Mouse (Mus musculus) embryonic facial prominence, embryonic 15.5 days (tissue): Measurements from ENCODE around the gene Ube2c. TPM values are rescaled to one million over a fixed set of nuclear protein-coding genes. Genes with fewer than 3 reads are reported as not detected.
A peak's percentile ranks its signal among the peaks of the same experiment; 100 is the strongest.
"Not testable (repeated sequence)": the region's sequence is repeated elsewhere in the genome, so short reads cannot be mapped to it uniquely, and the experiment has no call there.

Experiments used
- ATAC-seq: fragments of 200-750 bp; cut with Nextera tagmentation; 2 replicates; pipeline ENCODE4 v1.8.0; 2017; ENCODE audit warnings: low read depth, moderate TSS enrichment; ENCODE audit not compliant: insufficient number of reproducible peaks, low FRiP score, low TSS enrichment
- H3K27ac ChIP-seq: fragments of 300-500 bp; sonication (generic); replicated peaks from 2 replicates; pipeline ENCODE4 v1.5.1; 2015; ENCODE audit warnings: mild to moderate bottlenecking, inconsistent platforms
- H3K27me3 ChIP-seq: fragments of 300-500 bp; sonication (generic); 2 replicates; pipeline ENCODE4 v1.6.1; 2015; ENCODE audit warnings: inconsistent platforms
- H3K36me3 ChIP-seq: fragments of 300-500 bp; sonication (generic); 2 replicates; pipeline ENCODE4 v1.6.1; 2015; ENCODE audit warnings: mild to moderate bottlenecking, inconsistent platforms
- H3K4me1 ChIP-seq: fragments of 300-500 bp; sonication (generic); 2 replicates; pipeline ENCODE4 v1.6.1; 2015; ENCODE audit warnings: inconsistent platforms
- H3K4me2 ChIP-seq: fragments of 300-500 bp; sonication (generic); replicated peaks from 2 replicates; pipeline ENCODE4 v1.6.1; 2015; ENCODE audit warnings: mild to moderate bottlenecking, inconsistent platforms
- H3K4me3 ChIP-seq: fragments of 300-500 bp; sonication (generic); replicated peaks from 2 replicates; pipeline ENCODE4 v1.5.1; 2015; ENCODE audit warnings: mild to moderate bottlenecking, inconsistent platforms
- H3K9ac ChIP-seq: fragments of 300-500 bp; sonication (generic); 2 replicates; pipeline ENCODE4 v1.6.1; 2015; ENCODE audit warnings: inconsistent platforms
- H3K9me3 ChIP-seq: fragments of 300-500 bp; sonication (generic); replicated peaks from 2 replicates; pipeline ENCODE4 v1.6.1; 2016; ENCODE audit warnings: inconsistent platforms
- WGBS: fragments of 180-500 bp; shearing (Covaris S2); methylation state at CpG from one replicate; pipeline ENCODE4 v1.1.7; 2015; 5-methylcytosine and 5-hydroxymethylcytosine counted together
- polyA plus RNA-seq: library from polyadenylated mRNA; unstranded; fragments of >200 nt; fragmentation: Nextera tagmentation; extraction: Ambion mirVana; gene quantifications from 2 replicates; pipeline ENCODE4 v1.2.1, GENCODE M21; 2015

Gene Ube2c
- polyA plus RNA-seq, 1 experiment from 2014 or later, result 302 TPM

DNA sequence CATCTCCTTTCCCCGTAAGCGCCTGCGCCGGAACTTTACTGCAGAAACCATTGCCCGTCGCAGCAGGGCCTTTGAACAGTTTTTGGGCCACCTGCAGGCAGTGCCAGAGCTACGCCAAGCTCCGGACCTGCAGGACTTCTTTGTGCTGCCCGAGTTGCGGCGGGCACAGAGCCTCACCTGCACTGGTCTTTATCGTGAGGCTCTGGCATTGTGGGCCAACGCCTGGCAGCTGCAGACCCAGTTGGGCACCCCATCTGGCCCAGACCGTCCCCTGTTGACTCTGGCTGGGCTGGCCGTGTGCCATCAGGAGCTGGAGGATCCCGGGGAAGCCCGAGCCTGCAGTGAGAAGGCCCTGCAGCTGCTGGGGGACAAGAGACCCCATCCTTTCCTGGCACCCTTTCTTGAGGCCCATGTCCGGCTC is 22.2 kb downstream of the Ube2c start:
- 91% methylated on average over 18 of the region's 18 CpGs for WGBS
- no peak overlapping the region for H3K4me2 ChIP-seq
- H3K4me3 ChIP-seq, result no peak overlapping the region
- no peak overlapping the region for H3K9ac ChIP-seq
- H3K27ac ChIP-seq, result no peak overlapping the region
- ATAC-seq, result no peak
- peaks cover 20% of the 10 kb centered on the region for H3K4me1 ChIP-seq
- H3K27me3 ChIP-seq, result no peaks in the 10 kb centered on the region
- peaks cover 62% of the 10 kb centered on the region for H3K36me3 ChIP-seq
- no peaks in the 10 kb centered on the region for H3K9me3 ChIP-seq

- 90% methylated on average over 12 of the region's 12 CpGs for WGBS
Measured at GRCm38 (mm10) chr2:164792400-164793190, 22.9 kb downstream of the Ube2c start.

DNA sequence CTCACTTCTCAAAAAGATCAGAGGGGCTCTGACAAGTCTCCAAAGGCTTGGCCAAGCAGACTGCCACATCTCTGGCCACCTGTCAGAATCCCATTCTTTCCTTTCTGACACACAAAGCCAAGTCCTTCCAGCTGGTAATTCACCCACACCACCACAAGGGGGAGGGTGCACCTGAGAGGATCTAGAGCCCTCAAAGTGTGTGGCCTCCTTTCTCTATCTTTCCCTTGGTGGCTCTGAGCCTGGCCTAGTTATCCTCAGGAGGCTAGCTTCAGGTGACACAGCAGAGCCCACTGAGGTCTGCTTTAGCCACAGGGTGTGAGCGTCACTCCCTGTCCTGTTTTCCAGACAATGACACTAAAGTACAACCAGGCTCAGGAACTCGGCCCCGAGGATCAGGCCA is 23.5 kb downstream of the Ube2c start:
- no peak overlapping the region for H3K9ac ChIP-seq
- no peak overlapping the region for H3K4me2 ChIP-seq
- H3K4me3 ChIP-seq, result no peak overlapping the region
- H3K4me1 ChIP-seq, result peaks cover 8% of the 10 kb centered on the region; the same call in 1 of the 2 replicates
- ATAC-seq, result no peak
- no peak overlapping the region for H3K27ac ChIP-seq
- peaks cover 69% of the 10 kb centered on the region for H3K36me3 ChIP-seq
- WGBS, result 80% methylated on average over 3 of the region's 3 CpGs
- no peaks in the 10 kb centered on the region for H3K9me3 ChIP-seq
- no peaks in the 10 kb centered on the region for H3K27me3 ChIP-seq

More at GRCm38 (mm10) chr2:164792400-164793190, 22.9 kb downstream of the Ube2c start:
- no peaks in the 10 kb centered on the region for H3K9me3 ChIP-seq
- no peaks in the 10 kb centered on the region for H3K27me3 ChIP-seq
- H3K27ac ChIP-seq, result no peak overlapping the region
- peaks cover 12% of the 10 kb centered on the region for H3K4me1 ChIP-seq
- ATAC-seq, result no peak
- H3K4me2 ChIP-seq, result no peak overlapping the region
- no peak overlapping the region for H3K4me3 ChIP-seq
- H3K36me3 ChIP-seq, result peaks cover 65% of the 10 kb centered on the region
- no peak overlapping the region for H3K9ac ChIP-seq

DNA sequence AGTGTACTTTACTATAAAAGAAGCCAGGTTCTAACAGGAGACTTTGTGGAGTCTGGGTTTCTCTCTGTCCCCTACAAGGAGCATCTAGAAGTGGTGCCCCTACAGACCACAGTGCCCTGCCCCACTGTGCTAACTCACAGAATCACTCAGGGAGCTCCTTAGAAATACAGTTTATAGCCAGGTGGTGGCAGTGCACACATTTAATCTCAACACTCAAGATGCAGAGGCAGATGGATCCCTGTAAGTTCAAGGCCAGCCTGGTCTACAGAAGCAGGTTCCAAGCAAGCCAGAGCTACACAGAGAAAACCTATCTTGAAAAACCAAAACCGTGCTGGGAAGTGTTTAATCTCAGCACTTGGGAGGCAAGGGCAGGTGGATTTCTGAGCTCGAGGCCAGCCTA is 24.1 kb downstream of the Ube2c start:
- no peaks in the 10 kb centered on the region for H3K9me3 ChIP-seq
- no peaks in the 10 kb centered on the region for H3K27me3 ChIP-seq
- peaks cover 73% of the 10 kb centered on the region for H3K36me3 ChIP-seq
- no peak overlapping the region for H3K4me3 ChIP-seq
- no peak overlapping the region for H3K4me2 ChIP-seq
- H3K4me1 ChIP-seq, result peaks cover 3% of the 10 kb centered on the region; the same call in 1 of the 2 replicates
- H3K27ac ChIP-seq, result no peak overlapping the region
- 81% methylated on average over 2 of the region's 2 CpGs for WGBS
- no peak overlapping the region for H3K9ac ChIP-seq
- ATAC-seq, result no peak

- Histone ChIP-seq H3K4me3 (no peak overlapping the region), H3K27me3 (no peaks in the 10 kb centered on the region), H3K9me3 (no peaks in the 10 kb centered on the region), H3K36me3 (peaks cover 76% of the 10 kb centered on the region), H3K9ac (no peak overlapping the region), H3K4me2 (no peak overlapping the region), H3K4me1 (no peaks in the 10 kb centered on the region), H3K27ac (no peak overlapping the region)
- ATAC-seq, result 0 out of 2 replicates have a peak, but pooled peaks have one; percentile 45
- 30% methylated on average over 5 of the region's 5 CpGs for WGBS
Measured at GRCm38 (mm10) chr2:164794293-164794692, 24.6 kb downstream of the Ube2c start.

- Histone ChIP-seq H3K36me3 (peaks cover 82% of the 10 kb centered on the region), H3K9ac (no peak overlapping the region), H3K27me3 (no peaks in the 10 kb centered on the region), H3K4me3 (no peak overlapping the region), H3K4me1 (no peaks in the 10 kb centered on the region), H3K9me3 (no peaks in the 10 kb centered on the region), H3K27ac (no peak overlapping the region), H3K4me2 (no peak overlapping the region)
- ATAC-seq, result no peak
- 72% methylated on average over 4 of the region's 4 CpGs for WGBS
Measured at GRCm38 (mm10) chr2:164795868-164796267, 26.2 kb downstream of the Ube2c start.

DNA sequence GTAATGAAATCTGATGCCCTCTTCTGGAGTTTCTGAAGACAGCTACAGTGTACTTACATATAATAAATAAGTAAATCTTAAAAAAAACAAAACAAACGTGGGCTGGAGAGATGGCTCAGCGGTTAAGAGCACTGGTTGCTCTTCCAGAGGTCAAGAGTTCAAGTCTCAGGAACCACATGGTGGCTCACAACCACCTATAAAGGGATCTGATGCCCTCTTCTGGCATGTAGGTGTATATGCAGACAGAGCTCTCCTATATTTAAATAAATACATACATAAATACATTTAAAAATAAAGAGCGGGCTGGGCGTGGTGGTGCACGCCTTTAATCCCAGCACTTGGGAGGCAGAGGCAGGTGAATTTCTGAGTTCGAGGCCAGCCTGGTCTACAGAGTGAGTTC is 28.9 kb downstream of the Ube2c start:
- H3K36me3 ChIP-seq, result peaks cover 74% of the 10 kb centered on the region
- WGBS, result 76% methylated on average over 6 of the region's 6 CpGs
- not testable (repeated sequence) for ATAC-seq

DNA sequence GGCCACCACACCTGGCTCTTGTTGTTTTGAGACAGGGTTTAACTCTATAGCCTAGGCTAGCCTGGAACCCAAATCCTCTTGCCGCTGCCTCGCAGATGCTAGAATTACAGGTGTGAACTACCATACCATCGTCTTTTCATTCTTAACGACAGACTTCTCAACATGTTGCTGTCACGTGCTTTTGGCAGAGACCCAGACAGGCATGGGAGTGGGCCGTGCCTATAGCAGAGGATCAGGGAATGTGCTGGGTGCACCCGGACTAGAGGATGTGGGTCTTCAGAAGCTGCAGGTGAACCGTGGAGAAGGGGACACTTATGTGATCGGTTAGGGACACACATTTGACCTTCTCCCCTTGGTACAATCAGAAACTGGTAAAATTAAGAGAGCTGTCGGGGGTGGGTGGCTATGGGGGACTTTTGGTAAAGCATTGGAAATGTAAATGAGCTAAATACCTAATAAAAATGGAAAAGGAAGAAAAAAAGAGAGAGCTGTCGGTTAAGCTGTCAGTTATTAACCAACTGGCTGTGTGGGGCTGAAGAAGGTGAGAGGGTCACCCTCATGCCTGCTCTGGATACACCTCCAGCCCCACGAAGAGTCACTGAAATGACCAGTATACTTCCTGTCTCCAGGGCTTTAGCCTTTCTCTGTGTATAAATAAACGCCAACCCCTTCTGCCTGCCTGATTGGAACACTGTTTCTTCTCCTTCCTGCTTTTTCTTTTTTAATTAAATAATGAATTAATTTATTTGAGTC is 30.7 kb downstream of the Ube2c start:
- WGBS, result 88% methylated on average over 13 of the region's 13 CpGs
- peaks cover 18% of the 10 kb centered on the region for H3K4me1 ChIP-seq
- H3K27me3 ChIP-seq, result no peaks in the 10 kb centered on the region
- no peak overlapping the region for H3K9ac ChIP-seq
- no peak for ATAC-seq
- no peak overlapping the region for H3K4me3 ChIP-seq
- peaks cover 61% of the 10 kb centered on the region for H3K36me3 ChIP-seq
- H3K27ac ChIP-seq, result no peak overlapping the region
- no peaks in the 10 kb centered on the region for H3K9me3 ChIP-seq
- no peak overlapping the region for H3K4me2 ChIP-seq

More for the DNA sequence above, 28.9 kb downstream of the Ube2c start:
- not testable (repeated sequence) for H3K9ac ChIP-seq, H3K9me3 ChIP-seq, H3K4me2 ChIP-seq, H3K4me1 ChIP-seq, H3K27ac ChIP-seq, H3K27me3 ChIP-seq, H3K4me3 ChIP-seq

DNA sequence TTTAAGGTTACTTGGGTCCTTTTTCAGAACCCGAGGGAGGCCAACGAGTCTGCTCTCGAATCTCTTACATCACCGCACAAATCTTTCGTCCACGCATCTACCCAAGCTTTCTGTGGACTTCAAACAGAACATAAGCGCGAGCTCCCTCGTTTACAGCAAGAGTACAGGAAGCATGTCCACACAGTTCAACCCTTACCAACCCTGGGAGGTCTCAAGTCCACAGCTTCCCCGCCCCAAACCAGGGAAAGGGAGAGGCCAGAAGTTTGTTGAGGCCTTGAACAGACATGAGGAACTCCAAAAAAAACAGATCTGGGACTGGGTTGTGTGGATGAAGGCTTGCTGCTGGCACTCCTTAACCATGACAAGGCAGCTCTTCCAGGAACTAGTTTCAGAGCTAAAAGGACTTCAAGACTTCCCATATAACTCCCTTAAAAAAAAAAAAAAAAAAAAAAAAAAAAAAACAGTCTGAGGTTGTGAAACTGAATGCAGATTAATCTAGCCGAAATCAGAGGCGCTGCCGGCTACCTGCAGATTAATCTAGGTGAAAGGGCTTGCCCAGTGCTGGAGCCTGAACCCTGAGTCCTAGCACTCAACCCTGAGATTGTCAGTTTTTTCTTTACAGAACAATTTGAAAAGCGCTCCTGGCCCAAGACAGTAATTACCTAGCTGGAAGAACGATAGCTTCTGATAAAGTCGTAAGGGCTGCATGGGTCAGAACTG is 33.7 kb downstream of the Ube2c start:
- ATAC-seq, result no peak
- no peaks in the 10 kb centered on the region for H3K27me3 ChIP-seq
- H3K9ac ChIP-seq, result peak overlapping the region; percentile 21; the same call in 1 of the 2 replicates
- H3K9me3 ChIP-seq, result no peaks in the 10 kb centered on the region
- peaks cover 39% of the 10 kb centered on the region for H3K36me3 ChIP-seq
- peak overlapping the region; percentile 92 for H3K4me3 ChIP-seq
- H3K27ac ChIP-seq, result no peak overlapping the region
- peak overlapping the region; percentile 63 for H3K4me2 ChIP-seq
- peaks cover 30% of the 10 kb centered on the region for H3K4me1 ChIP-seq
- WGBS, result 86% methylated on average over 16 of the region's 16 CpGs

DNA sequence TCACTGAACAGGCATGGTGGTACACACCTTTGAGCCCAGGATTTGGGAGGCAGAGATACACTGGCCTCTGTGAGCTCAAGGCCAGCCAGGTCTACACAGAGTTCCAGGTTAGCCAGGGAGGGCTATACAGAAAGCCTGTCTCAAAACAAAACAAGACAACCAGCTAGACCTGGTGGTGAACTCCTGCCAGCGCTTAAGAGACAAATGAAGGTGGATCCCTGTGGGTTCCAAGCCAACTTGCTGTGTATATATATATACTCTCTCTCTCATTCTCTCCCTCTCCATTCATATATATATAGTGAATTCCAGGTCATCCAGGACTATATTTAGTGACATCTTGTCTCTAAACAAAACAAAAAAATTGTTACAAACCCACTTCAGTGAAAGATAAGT is 34.2 kb downstream of the Ube2c start:
- peak overlapping the region; percentile 63 for H3K4me2 ChIP-seq
- H3K27ac ChIP-seq, result peak overlapping the region; percentile 89; the same call in 1 of the 2 replicates
- H3K27me3 ChIP-seq, result no peaks in the 10 kb centered on the region
- no peaks in the 10 kb centered on the region for H3K9me3 ChIP-seq
- peaks cover 30% of the 10 kb centered on the region for H3K4me1 ChIP-seq
- peak overlapping the region; percentile 83 for H3K9ac ChIP-seq
- no peak for ATAC-seq
- peaks cover 39% of the 10 kb centered on the region for H3K36me3 ChIP-seq
- WGBS, result 77% methylated on average over 1 of the region's 1 CpGs
- H3K4me3 ChIP-seq, result peak overlapping the region; percentile 92
